Mouse (Mus musculus) monocyte, adult 5-6 weeks (primary cell): ENCODE measurements around the gene Ifrd2. TPM values are rescaled to one million over a fixed set of nuclear protein-coding genes. Genes with fewer than 3 reads are reported as not detected.

Source experiments
- ATAC-seq: fragments of 153-309, 156-312 bp; replicated peaks from 2 replicates; pipeline ENCODE4 v1.8.0; 2017; ENCODE audit warnings: mild to moderate bottlenecking; ENCODE audit not compliant: low TSS enrichment, insufficient number of reproducible peaks, severe bottlenecking, poor library complexity, low FRiP score
- total RNA-seq: library from RNA; stranded (forward); fragments of 200-1000, 200-491, 200-594 nt; gene quantifications from 3 replicates; pipeline ENCODE4 v1.2.3, GENCODE M21; 2017

Ifrd2 gene
- total RNA-seq, 1 experiment from 2014 or later: 11.1 TPM

DNA sequence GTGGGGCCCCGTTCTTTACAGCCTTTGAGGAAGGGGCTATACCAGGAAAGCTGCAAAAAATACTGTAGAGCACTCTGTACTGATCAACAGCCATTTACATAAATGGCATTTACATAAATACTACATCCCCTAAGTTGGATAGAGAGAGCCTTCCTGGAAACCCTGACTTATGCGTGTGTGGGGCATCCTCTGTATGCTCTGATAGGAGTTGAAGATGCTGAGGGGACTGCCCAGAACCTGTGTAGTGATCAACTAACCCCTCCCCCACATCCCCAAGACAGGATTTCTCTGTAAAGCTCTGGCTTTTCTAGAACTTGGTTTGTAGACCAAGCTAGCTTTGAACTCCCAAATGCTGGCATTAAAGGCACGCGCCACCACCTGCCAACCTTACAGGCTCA is 22.0 kb downstream of the Ifrd2 start:
- ATAC-seq: no peak

DNA sequence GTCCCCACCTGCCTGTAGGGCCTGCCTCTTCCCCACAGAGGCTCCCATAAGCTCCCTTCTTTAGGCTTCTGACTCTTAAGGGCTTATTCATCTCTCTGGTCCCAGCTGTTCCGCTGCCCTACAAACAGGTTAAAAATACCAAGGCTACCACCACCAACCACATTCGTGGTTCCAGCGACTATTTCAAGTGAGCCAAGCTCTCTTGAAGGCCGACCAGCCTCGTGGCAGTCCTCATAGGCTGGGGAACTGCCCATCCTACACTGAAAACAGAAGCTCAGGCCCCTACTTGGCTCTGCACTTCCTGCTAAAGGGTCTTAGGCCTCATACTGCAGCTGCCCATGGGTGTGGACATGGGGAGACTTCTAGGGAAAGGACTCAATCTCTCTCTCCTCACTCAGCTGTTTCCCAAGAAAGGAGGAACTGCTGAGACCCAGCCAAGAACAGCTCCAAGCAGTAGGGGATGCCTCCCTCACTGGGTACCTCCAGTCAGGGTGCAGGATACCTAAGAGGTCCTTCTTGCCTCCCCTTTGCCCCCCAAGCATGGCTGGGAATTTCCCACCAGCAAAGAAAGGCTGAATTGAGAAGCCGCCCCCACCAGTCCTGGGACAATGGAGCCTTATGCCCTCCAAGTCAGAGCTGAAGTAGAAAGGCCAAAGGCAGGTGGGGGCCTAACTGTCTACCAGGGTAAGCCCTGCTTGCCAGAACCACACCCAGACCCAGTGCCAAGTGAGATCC is 24.2 kb downstream of the Ifrd2 start:
- no peak for ATAC-seq

DNA sequence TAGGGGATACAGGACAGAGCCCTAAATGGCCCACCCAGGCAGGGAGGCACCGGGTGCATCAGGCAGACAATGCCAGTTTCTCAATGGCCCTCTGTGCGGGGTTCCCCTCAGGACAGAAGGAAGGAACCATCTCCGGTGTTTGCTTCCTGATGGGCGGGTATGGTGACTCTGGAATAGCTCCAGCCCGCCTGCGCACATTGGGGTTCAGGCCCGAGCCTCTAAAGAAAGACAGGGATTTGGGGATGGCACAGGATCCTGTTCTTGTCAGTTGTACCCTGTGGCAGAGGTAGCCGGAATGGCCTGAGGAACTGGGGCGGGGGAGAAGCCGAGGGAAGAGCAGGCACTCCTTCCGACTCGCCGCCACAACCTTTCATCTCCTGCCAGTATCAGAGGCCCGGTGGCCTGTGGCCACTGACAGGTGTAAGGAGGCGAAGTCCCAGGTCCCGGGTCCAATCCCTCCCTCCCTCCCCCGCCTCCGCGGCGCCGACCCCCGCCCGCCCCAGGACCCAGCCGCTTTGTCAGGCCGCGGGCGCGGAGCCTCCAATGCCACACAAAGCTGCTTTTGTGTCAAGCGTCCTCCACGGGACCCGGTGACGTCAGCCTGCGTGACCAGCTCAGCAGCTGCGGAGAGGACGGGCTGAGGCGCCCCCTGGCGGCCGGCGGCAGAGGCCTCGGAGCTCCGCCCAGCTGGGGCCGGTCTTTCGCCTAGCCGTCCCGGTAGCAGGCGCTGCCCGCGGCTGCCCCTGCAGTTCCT is 24.9 kb downstream of the Ifrd2 start:
- peak; percentile 70 for ATAC-seq

DNA sequence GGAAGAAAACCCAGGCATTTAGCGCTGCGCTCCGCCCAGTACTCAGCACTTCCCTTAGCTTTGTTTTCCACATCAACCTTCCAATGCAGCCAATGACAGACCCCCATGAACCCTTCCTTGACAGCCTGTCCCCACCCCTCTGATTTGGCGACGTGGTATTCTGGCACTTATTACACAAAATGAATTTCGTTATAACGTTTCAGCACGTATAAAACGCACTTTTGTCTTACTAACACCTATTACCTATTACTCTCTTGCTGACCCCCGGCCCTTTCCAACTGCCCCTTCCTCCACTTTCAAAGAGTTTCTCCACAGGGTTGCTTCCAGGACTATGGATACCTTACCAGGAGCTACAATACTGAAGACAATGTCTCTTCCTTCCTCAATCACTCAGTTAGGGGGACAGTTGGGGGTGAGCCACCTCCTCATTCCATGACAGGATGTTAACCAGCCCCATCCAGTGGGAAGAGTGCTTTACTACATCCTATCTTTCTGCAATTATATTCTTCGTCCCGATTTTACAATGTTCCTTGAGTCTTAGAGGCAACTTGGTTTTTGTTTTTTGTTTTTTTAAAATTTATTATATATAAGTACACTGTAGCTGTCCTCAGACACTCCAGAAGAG is 25.6 kb downstream of the Ifrd2 start:
- no peak for ATAC-seq

DNA sequence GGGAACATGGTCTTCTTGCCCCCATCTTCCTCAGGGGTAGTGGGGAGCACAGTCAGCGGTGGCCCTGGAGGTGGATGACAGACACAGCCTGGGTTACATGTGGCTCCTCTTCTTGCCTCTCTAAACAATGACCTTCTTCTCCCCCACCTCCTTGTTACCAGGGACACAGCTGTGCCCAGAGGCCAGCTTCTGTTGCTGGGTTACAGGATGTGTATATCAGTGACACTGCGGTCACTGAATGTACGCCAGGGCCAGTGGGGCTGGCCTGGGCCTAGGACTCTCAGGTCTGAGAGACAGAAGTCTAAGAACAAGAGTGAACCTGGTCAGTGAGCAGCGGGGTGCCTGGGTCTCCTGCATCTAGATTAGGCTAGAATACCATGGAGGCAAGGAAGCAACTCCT is 27.6 kb downstream of the Ifrd2 start:
- ATAC-seq: no peak

DNA sequence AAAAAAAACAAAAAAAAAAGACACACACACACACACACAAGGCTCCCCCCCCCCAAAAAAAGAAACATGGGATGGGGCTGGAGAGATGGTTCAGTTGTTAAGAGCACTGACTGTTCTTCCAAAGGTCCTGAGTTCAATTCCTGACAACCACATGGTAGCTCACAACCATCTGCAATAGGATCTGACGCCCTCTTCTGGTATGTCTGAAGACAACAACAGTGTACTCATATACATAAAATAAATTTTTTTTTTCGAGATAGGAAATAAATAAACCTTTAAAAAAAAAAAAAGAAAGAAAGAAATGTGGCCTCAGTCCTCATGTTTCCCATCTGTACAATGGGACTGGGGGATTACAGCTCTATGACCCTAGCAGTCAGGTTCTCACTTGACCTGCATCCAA is 30.0 kb downstream of the Ifrd2 start:
- no peak for ATAC-seq

DNA sequence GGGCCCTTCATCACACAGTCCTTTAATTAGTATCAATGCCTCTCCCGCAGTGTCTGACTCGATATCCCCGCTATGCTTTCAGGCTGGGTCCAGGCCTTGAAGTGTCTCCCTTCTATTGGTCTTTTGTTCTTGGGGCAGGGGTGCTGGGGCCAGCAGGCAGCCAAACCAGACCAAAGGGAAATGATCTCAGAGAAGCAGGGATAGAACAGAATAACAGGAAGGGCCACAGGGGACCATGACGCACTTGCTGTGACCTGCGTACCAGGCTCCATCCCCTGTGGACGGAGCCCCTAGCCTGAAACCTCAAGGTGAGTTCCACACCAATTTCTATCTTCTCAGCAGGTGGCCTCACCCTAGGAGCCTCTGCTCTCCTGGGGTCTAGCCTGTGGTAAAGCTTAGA is 30.7 kb downstream of the Ifrd2 start:
- ATAC-seq: no peak

DNA sequence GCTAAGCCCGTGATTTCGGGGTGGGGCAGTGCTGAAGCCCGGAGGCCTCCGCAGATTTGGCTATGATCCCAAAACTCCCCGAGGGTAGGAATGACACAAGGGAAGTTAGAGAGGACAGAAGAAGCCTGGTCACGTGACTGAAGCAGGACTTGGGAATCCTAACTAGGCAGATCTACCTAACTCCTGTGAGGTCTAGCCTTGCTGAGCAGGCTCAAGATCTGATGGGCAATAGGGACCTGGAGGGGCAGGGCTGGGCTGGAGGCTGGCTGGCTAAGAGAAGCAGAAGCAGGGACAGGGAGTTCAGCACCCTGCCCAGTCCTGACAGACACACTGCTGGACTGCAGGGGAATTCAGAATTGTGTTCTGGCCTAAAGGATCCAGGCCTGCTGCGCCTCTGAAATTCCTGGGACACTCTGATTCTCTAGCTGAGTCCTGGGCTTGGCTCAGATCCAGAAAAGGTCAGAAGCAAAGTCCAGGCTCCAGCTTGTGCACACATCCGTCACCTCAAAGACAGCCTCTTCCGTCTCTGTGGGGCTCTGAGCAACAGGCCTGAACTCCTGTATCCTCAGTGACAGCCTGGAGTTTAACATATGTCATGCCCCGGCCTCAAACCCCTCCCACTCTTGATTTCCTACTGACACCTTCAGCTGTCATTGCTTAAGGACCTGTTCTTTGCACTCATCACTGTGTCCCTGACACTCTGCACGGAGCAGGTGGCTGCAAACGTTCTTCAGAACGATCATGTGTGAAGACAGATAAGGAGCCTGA is 31.5 kb downstream of the Ifrd2 start:
- no peak for ATAC-seq

DNA sequence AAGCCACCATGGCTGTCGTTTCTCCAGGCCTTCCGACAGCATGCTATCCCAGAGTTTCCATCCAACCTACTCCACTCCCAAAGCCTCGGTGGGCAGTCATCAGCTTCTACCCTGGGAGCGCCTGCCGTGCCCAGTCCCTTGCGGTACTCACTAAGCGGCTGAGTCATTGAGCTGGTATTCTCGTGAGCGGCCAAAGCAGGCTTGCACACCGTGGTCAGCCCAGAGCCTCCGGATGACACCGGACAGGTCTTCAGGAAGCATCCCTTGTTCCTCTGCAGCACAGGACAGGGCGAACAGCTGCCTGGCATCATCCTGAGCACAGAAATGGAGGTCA is 32.1 kb downstream of the Ifrd2 start:
- ATAC-seq: no peak

DNA sequence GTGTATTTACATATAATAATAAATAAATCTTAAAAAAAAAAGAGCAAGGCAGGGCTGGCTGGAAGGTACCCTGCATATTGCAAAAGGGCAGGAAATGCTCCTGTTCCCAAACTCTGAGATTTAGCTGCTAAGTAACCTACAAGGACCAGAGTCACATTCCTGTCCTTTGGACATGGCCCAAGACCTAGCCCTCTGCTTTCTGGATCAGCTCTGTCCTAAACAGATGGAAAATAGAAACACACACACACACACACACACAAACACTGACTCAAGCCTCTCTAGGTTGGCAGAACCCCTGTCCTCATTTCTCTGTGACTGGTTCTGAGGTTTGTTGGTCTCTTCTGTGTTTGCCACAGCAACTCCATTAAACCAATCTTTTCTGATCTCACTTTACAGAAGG is 33.5 kb downstream of the Ifrd2 start:
- ATAC-seq: no peak

DNA sequence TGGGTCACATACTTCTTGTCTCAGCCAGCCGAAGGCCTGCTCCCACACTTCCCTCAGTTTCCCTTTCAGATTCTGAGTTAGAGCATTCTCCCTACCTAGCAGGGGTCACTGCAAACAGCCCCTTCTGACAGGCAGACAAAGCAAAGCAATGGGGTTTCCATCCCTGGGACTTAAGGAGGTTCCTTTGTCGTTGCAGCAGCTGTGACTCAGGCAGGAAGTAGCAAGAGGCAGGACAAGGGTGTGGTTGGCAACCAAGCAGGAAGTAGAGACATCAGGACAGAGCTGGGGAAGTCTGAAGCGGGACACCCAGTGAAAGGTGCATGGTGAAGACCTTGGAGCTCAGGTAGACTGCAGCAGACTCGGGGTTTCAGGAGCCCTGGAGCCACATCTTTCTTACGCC is 37.1 kb downstream of the Ifrd2 start:
- peak; percentile 72 for ATAC-seq

DNA sequence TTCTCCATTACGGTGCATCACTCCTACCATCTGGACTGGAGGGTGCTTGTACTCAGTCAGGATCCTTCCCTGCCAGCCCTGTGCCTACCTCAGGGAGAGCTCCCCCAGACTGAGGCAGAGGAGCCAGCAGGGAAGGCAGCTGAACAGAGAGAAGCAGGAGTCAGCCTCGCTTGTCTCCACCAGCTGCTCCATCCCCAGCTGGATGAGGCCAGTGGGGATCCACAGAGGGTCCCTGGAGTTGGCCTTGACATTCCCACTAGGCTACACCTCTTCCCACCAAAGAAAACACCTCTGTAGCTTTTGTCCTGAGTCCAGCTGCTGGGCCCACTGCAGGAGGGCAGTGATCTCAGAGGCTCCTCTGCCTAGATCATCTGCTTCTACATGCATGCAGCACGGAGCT is 37.5 kb downstream of the Ifrd2 start:
- no peak for ATAC-seq

DNA sequence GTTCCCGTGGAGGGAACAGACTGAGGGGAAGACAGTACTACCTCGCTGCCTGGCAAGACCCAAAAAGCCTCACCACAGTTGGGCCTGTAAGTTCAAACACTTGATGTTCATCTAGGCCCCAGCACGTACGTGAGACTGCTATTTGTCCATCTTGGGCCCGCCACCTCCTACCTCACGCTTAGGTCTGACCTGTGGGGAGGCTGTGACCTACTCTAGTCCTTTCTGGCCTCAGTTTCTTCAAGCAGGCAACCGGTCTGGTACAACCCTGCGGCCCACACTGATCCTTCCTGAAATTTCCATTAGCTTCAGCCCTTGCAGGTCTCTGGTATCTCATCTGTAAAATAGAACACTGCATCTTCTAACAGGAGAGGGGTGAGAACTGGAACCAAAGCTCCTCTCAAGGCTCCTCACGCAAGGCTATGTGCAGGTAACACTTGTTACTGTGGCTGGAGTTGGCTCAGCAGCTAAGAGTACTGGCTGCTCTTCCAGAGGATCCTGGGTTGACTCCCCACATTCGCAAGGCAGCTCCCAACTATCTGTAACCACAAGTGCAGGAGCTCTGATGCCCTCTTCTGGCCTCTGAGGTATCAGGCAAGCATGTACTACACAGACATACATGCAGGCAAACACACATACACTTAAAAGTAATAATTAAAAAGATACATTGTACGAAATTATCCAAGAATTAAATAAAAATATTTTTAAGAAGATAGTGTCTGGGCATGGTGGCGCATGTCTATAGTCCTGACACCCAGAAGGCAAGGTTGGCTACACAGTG is 38.1 kb downstream of the Ifrd2 start:
- no peak for ATAC-seq

DNA sequence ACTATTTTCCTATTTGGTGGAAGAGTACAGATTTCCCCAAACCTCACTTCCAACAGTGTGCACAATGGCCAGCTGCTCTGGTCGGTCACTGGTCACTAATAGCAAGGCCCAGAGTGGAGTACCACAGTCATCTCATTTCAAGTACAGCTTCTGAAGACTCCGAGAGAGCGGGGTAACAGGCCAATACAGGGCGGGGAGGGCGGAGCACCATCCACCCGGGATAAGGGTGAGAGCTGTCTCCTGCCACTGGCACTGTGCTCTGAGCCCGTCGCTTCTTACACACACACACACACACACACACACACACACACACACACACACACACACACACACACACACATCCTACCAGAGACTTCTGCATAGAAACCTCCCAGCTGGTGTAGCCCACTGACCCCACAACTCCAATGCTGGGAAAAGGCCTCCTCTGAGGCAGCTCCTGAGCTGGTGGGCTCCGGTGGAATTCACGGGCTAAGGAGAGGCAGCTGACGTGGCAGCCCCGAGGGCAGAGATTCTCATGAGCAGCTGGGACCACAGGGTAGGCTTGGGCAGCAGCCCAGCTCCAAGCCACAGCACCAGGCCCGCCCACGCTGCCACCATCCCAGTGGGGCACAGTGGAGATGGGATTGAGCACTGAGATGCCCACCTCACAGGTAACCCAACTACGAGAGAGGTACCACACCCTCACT is 38.9 kb downstream of the Ifrd2 start:
- ATAC-seq: no peak

DNA sequence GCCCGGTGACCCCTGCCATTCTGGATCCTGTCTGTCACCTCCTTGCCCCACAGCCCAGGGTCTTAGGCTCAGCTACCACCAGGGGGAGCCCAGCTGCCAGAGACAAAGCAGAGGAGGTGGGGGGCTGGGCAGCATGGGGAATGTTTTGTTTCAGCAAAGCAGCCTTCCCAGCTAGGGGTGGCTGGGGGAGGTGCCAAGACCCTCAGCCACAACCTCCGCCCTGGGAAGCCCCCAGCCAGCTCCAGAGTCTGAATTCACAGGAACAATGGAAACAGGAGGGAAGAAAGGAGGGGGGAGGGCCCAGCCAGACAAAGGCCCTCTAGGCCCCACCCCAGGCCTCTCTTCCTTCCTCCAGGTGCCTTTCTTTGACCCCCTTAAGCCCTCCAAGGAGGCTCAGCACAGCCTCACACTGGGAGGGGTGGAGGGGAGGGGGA is 39.4 kb downstream of the Ifrd2 start:
- 0 out of 2 replicates have a peak, but pooled peaks have one; percentile 18 for ATAC-seq

DNA sequence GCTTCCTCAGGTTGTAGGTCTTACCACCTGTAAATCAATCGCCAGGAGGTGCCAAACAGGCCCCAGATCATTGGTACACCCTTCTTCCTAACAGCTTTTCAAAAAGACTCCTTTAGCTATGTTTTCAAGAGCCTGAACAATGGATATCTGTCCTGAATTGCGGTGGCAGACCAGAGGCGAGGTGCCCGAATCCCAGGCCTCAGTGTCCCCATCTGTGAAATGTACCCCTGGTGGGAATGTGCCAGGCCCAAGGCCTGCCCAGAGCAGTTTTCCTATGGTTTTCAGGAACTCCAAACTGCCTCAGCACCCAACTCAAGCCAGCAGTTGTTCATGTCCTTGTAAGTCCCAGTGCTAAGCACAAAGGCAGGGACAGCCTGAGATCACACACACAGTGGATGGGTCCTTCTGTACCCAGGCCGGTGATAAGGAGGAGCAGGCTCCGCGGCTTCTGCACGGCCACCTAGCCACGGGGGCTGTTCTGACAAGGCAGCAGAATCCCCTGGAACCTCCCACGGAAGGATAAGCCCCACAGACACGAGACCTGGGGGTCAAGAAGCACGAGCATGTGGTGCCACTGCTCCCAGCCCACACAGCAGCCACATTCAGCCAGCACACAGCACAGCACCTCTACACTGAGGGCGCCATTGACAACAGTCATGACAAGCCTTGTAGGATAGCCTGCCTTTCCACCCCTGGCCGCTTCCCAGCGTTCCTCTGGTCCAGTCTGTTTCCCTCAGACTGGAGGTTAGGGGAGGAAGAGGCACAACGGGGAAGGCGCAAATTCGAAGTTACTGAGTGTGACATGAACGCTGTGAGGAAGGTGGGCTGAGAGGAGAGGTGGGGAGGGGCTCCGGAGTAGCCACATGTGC is 40.2 kb downstream of the Ifrd2 start:
- ATAC-seq: no peak

DNA sequence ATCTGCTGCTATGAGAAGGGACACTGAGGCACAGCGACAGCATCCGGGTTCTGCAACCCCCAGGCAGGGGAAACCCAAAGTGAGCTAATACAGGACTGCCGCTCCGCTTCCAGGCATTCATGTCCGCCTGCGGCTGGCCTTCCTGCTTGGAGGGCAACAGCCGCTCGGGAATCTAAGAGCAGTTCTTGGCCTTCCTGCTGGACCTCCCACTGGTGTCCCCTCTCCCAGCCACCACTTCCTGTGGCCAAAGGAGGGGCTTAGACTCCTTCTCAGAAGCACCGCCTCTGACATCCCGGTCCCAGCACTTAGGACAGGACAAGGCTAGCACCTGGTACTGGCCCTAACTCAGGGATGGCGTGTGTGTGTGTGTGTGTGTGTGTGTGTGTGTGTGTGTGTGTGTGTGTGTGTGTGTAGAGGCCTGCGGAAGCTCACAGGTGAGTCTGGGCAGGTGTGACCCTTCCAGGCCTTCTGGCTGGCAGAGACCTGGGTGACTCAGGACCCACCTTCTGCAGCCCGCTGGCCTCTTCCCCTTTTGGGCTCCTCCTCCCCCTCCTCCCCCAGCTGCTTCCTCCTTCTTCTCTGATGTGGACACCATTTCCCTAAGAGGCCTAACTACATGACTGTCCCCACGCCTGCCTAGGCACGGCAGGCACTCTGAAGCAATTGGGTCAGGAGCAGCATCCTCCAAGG is 41.4 kb downstream of the Ifrd2 start:
- ATAC-seq: peak; percentile 73
